Mouse (Mus musculus) forebrain, embryonic 11.5 days (tissue): ENCODE data around the gene Siva1. TPM values are rescaled to one million over a fixed set of nuclear protein-coding genes. Genes with fewer than 3 reads are reported as not detected.

Experiments used
- ATAC-seq: fragments of 200-750 bp; cut with Nextera tagmentation; replicated peaks from 2 replicates; pipeline ENCODE4 v1.8.0; 2017; ENCODE audit warnings: moderate TSS enrichment; ENCODE audit not compliant: low FRiP score
- DNase-seq: peaks from one replicate; pipeline ENCODE4 v3.0.0-alpha.2; 2017; ENCODE audit warnings: low spot score
- H3K27ac ChIP-seq: fragments of 300-500 bp; sonication (generic); 2 replicates; pipeline ENCODE4 v1.5.1; 2014; ENCODE audit warnings: low read depth, low read length
- H3K27me3 ChIP-seq: fragments of 300-500 bp; sonication (generic); 2 replicates; pipeline ENCODE4 v1.6.1; 2014; ENCODE audit warnings: mild to moderate bottlenecking, low read length, mixed read lengths; ENCODE audit not compliant: control insufficient read depth, insufficient read depth
- H3K36me3 ChIP-seq: fragments of 300-500 bp; sonication (generic); 2 replicates; pipeline ENCODE4 v1.6.1; 2014; ENCODE audit warnings: mild to moderate bottlenecking, low read length, moderate library complexity, mixed read lengths; ENCODE audit not compliant: control insufficient read depth, insufficient read depth
- H3K4me1 ChIP-seq: fragments of 300-500 bp; sonication (generic); replicated peaks from 2 replicates; pipeline ENCODE4 v1.6.1; 2014; ENCODE audit warnings: low read length, mixed read lengths; ENCODE audit not compliant: control insufficient read depth, insufficient read depth
- H3K4me2 ChIP-seq: fragments of 300-500 bp; sonication (generic); 2 replicates; pipeline ENCODE4 v1.6.1; 2014; ENCODE audit warnings: low read depth, mild to moderate bottlenecking, low read length, moderate library complexity, mixed read lengths; ENCODE audit not compliant: severe bottlenecking
- H3K4me3 ChIP-seq: fragments of 300-500 bp; sonication (generic); 2 replicates; pipeline ENCODE4 v1.5.1; 2014; ENCODE audit warnings: low read depth, low read length
- H3K9ac ChIP-seq: fragments of 300-500 bp; sonication (generic); 2 replicates; pipeline ENCODE4 v1.6.1; 2014; ENCODE audit warnings: low read length
- H3K9me3 ChIP-seq: fragments of 300-500 bp; sonication (generic); 2 replicates; pipeline ENCODE4 v1.6.1; 2016; ENCODE audit warnings: low read length, mixed read lengths; ENCODE audit not compliant: control insufficient read depth
- WGBS: fragments of 180-500 bp; shearing (Covaris S2); extraction: QIAGEN DNeasy Blood & Tissue Kit; methylation state at CpG from one replicate; pipeline ENCODE4 v1.1.7; 2014; 5-methylcytosine and 5-hydroxymethylcytosine counted together
- microRNA-seq: library from miRNA; unstranded; fragments of <30 nt; microRNA quantifications from one replicate; pipeline ENCODE4, GENCODE M21; 2016; ENCODE audit not compliant: insufficient number of aligned reads
- polyA plus RNA-seq: library from polyadenylated mRNA; unstranded; fragments of >200 nt; fragmentation: Nextera tagmentation; extraction: Ambion mirVana; gene quantifications from 2 replicates; pipeline ENCODE4 v1.2.1, GENCODE M21; 2014

Gene Siva1
- polyA plus RNA-seq, 1 experiment from 2014 or later, result 227 TPM

GRCm38 (mm10) chr12:112688458-112688857 is 44.0 kb downstream of the Siva1 start:
- WGBS, result 88% methylated on average over 15 of the region's 15 CpGs
- Histone ChIP-seq H3K9ac (no peak overlapping the region), H3K4me3 (no peak overlapping the region), H3K4me1 (no peaks in the 10 kb centered on the region), H3K27ac (no peak overlapping the region), H3K27me3 (no peaks in the 10 kb centered on the region), H3K4me2 (no peak overlapping the region), H3K9me3 (no peaks in the 10 kb centered on the region), H3K36me3 (no peaks in the 10 kb centered on the region)
- DNase-seq (no peak), ATAC-seq (no peak)

- Histone ChIP-seq H3K27ac (peak overlapping the region; percentile 58; the same call in 1 of the 2 replicates), H3K4me3 (peak overlapping the region; percentile 53), H3K9ac (peak overlapping the region; percentile 90), H3K4me2 (peak overlapping the region; percentile 61), H3K36me3 (no peaks in the 10 kb centered on the region), H3K4me1 (peaks cover 2% of the 10 kb centered on the region; the same call in 1 of the 2 replicates), H3K27me3 (no peaks in the 10 kb centered on the region; the same call in 1 of the 2 replicates), H3K9me3 (no peaks in the 10 kb centered on the region)
- peak; percentile 97 for DNase-seq
- ATAC-seq, result peak; percentile 96
- WGBS, result 2% methylated on average over 54 of the region's 54 CpGs
These were observed 49.0 kb downstream of the Siva1 start for GRCm38 (mm10) chr12:112693185-112694126.

GRCm38 (mm10) chr12:112694127-112694475 is 49.6 kb downstream of the Siva1 start:
- H3K4me2 ChIP-seq, result peak overlapping the region; percentile 61
- peak overlapping the region; percentile 53 for H3K4me3 ChIP-seq
- ATAC-seq, result no peak
- H3K27ac ChIP-seq, result no peak overlapping the region
- H3K36me3 ChIP-seq, result no peaks in the 10 kb centered on the region
- no peak for DNase-seq
- H3K9ac ChIP-seq, result peak overlapping the region; percentile 90
- H3K27me3 ChIP-seq, result no peaks in the 10 kb centered on the region; the same call in 1 of the 2 replicates
- 87% methylated on average over 10 of the region's 10 CpGs for WGBS
- no peaks in the 10 kb centered on the region for H3K9me3 ChIP-seq
- H3K4me1 ChIP-seq, result peaks cover 2% of the 10 kb centered on the region; the same call in 1 of the 2 replicates

- Histone ChIP-seq H3K27me3 (no peaks in the 10 kb centered on the region; the same call in 1 of the 2 replicates), H3K4me3 (no peak overlapping the region), H3K9ac (no peak overlapping the region), H3K4me1 (peaks cover 2% of the 10 kb centered on the region; the same call in 1 of the 2 replicates), H3K9me3 (no peaks in the 10 kb centered on the region), H3K4me2 (no peak overlapping the region), H3K36me3 (no peaks in the 10 kb centered on the region; the same call in 1 of the 2 replicates), H3K27ac (no peak overlapping the region)
- 82% methylated on average over 3 of the region's 3 CpGs for WGBS
- ATAC-seq (no peak), DNase-seq (no peak)
These were observed 52.4 kb downstream of the Siva1 start for GRCm38 (mm10) chr12:112696806-112697425.

Small RNA genes within 50 kb of the gene (microRNA-seq; reads per million reads assigned to microRNA genes)
- not detected for gene Mir6939

Other genes starting within 250 kb of the Siva1 start
- 0.13 TPM in 1 of 2 replicates, not detected in the other for gene A530016L24Rik, start 155.2 kb upstream of the Siva1 start, polyA plus RNA-seq
- gene Tmem179, start 127.9 kb upstream of the Siva1 start, polyA plus RNA-seq, result 3.1 and 3.4 TPM in 2 replicates
- gene Inf2, start 55.9 kb upstream of the Siva1 start, polyA plus RNA-seq, result 1.6 and 2.4 TPM in 2 replicates
- gene Adssl1, start 24.6 kb upstream of the Siva1 start, polyA plus RNA-seq, result 1.9 and 2.1 TPM in 2 replicates
- gene Akt1, start 30.2 kb downstream of the Siva1 start, polyA plus RNA-seq, result 99.4 and 123 TPM in 2 replicates
- 4.4 and 5.3 TPM in 2 replicates for gene Zbtb42, start 34.1 kb downstream of the Siva1 start, polyA plus RNA-seq
- 12.6 and 15.2 TPM in 2 replicates for gene Cep170b, start 75.8 kb downstream of the Siva1 start, polyA plus RNA-seq
- 3.7 and 4.1 TPM in 2 replicates for gene Pld4, start 116.0 kb downstream of the Siva1 start, polyA plus RNA-seq
- gene Ahnak2, start 158.0 kb downstream of the Siva1 start, polyA plus RNA-seq, result 0.08 and 0.16 TPM in 2 replicates
- gene Clba1, start 164.3 kb downstream of the Siva1 start, polyA plus RNA-seq, result 12.5 and 15.3 TPM in 2 replicates
- gene Cdca4, start 184.7 kb downstream of the Siva1 start, polyA plus RNA-seq, result 170 and 180 TPM in 2 replicates
- not detected in 2 replicates for gene Gpr132, start 223.5 kb downstream of the Siva1 start, polyA plus RNA-seq